Mouse (Mus musculus) urinary bladder, postnatal 36 days (tissue): ENCODE measurements around the gene Lmna.

Experiments used
- DNase-seq, 2 experiments: peaks; one replicate each; pipeline ENCODE4 v3.0.0; 2022; ENCODE audit warnings: low spot score in 2 of 2, mixed read lengths in 1 of 2

Lmna gene

DNA sequence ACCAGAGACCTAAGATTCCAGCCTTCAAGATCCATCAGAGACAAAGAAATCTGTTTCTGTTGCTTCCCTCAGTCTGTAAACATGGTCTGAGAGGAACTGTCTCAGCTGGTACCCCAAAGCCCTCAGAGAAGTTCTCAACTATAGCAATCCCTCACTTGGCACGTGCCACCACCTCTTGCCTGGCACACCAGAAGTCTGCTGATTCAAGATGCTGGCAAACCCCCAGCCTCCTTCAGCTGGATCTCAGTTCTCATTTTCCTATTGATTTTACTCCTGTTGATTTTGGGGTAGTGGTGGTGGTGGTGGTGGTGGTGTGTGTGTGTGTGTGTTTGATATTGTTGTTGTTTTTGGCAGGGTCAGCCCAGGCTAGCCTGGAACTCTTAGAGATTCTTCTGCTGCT, 36.2 kb downstream of the Lmna start:
- no peak for DNase-seq

DNA sequence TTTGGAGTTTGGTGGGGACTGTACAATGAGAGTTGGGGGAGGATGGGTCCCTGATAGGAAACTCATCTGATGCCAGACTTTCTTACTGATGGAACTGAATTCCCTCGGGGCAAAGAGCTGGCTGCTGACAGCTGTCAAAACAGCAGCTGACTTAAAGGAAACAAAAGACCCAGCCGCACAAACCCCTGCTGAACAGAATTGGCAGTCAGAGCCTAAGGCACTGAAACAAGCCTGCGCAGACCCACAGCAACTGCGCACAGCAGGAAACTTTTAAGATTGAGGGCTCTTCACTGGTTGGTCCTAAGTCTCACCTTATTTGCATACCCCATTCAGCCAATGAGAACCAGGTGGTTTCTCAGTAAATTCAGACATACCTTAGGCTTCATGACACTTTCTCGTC, 36.7 kb downstream of the Lmna start:
- no peak for DNase-seq

DNA sequence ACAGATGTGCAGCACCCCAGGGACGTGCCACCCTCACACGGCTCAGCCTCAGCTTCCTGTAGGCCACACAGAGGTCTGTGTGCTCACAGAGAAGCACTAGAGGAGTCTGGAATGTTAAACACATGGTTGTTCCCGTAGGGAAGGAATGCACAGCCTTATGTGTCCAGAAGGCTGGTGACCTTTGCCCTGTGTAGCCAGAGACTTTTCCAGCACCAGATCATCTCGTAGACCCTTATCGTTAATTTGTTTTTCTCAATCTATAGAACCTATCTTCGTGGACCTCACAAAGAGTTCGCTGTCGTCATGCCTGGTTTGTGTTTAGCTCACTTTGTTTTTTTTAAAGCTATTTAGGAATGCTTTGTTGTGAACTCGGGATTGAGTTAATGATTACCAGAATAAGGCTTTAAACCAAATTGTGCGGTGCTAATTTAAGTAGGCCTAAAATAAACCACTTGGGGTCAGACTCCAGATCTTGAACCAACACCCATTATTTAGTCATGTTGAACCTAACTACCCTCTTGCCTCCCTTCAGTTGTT, 38.7 kb downstream of the Lmna start:
- DNase-seq = no peak

DNA sequence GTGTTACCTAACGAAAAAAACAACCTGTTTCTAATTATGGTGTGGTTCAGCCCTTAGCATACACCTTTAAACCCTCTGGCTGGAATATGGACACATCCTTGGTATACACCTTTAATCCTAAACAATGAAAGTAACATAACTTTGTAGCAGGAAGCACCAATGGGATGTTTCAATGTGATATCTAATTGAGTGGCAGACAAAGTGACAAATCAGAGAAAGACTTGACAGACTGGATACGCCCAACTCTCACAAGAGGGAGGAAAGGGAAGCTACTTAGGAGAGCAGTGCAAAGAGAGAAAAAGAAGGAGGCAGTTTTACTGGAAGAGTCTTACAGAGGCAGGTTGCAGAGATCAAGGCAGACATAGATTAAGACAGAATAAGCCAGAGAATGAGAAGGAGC, 40.3 kb downstream of the Lmna start:
- no peak for DNase-seq

DNA sequence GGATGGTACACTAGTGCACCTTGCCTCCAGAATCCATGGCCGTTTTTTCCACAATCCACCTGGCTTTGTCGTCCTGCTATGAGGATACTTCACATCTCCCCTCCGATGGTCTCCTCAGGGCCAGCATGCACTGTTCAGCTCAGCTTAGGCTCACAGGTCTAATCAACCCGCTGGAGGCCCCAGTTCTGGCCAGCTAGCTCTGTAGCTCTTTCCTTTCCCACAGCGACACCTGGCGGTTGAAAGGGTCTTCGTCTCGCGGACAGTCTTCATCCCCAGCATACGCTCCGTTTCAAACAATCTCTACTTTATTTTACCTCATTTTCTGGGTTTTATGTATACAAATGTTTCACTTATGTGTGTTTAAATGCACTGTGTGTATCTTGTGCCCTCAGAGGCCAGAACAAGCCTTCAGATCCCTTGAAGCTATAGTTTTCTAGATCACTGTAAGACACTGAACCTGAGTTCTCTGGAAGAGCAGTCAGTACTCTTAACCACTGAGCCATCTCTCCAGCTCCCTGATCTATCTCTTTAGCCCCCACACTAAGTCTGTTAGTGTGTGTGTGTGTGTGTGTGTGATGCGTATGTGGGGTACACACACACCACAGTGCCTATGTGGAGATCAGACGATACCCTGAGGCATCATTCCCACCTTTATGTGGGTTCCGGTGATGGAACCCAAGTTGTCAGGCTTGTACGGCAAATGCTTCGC, 42.5 kb downstream of the Lmna start:
- DNase-seq = peak; percentile 85 to 87

DNA sequence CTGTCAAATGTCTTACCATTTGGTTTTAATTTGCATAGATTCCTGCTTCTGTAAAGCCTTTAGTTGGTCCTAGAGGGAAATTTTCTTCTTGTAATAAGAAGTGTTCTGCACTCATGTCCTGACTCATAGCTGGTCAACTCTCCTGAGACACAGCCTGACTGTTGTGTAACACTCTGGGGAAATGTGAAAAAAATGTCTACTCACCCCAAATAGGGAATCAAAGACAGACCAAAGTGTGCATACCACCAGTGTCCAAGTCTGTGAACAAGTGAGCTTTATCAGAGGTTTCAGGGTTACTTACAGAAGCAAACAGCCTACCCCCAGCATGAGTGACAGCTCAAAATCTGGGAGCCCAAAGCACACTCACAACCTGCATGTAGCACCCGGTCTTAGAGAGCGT, 44.6 kb downstream of the Lmna start:
- no peak for DNase-seq

DNA sequence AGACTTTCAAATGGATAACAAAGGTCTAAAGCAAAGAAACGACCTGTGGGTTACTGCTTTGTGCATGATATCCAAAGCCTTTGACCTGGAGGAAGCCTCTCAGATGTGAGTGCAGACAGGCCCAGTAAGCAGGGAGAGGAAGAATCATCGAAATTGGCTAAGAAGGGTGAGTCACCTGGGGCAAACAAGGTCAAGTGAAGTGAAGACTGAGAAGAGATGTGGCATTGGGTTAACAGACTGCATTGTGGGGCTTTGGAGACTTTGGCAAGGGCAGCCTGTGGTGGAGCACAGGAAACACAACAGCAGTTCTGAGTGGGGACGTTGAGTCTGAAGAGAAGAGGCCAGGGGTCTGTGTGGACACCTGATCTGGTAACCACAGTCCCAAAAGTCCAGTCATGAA, 45.3 kb downstream of the Lmna start:
- DNase-seq = no peak

DNA sequence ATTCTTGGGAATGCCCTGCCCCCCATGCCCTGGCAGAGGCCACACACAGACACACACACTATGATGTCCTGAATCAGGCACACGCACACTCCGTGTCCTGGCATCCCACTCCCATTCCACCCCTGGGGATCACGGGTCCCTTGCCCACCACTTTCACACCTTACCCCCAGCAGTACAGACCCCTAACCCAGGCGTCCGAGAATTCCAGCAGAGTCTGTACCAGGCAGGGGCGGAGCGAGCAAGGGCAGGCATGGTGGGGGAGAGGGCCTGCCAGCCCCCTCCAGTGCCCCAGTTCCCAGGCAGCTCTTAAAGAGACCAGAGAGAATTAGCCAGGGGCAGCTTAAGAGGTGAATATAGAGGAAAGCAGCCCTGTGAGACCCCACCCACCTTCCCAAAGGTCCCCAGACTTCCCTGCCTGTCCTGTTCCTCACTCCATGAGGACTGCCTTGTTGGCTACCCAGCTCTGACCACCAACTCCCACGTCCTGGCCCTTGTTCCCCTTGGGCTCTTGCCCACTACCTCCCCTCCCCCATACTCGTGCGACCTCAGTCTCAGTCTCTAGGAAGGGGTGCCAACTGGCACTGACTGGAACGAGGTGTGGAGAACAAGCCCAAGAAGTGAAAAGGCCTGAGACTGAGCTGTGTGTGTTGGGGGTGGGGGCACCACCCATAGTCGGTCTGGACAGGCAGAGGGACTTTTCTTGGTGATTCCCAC, 48.6 kb downstream of the Lmna start, which contains the start of gene Sema4a:
TSS of gene Sema4a (minus strand) at position 200 of the 714 bp plus-strand sequence.
- no peak for DNase-seq

DNA sequence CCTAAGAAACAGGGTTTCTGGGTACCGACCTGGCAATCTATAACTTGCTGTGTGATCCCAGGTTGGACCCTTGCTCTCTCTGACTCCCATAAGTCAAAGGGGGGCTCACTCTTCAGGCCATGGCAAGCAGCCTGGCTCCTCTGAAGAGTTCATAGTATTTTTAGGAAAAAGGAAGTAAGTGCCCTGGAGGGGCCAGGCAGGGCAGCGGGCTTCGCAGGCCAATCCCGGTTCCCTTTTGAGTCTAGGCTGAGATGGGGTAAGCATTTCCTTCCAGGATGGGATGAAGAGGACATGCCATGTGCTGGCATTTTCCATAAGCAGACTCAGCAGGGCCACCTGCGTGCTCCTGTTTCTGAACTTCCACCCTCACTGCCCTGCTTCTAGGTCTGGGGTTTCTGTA, 49.7 kb downstream of the Lmna start:
- no peak for DNase-seq

DNA sequence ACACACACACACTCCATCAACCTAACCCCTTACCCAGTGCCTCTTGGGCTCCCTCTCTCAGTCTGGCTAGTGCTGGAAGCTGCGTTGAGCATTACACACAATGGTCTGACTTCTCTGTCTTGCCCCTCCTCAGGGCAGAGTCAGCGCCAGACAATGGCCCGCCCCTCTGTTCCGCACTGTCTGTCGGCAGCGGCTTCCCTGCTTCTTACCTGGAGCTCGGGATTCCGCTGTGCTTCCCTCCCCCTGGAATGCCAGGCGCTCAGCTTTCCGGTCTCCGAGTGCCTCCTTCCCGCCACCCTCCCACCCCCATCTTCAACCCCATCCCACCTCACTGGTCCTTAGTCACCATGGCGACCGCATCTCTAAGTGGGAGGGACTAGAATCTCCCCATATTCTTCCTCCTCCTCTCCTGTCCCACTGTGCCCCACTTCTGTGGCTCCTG, 51.0 kb downstream of the Lmna start:
- no peak for DNase-seq

DNA sequence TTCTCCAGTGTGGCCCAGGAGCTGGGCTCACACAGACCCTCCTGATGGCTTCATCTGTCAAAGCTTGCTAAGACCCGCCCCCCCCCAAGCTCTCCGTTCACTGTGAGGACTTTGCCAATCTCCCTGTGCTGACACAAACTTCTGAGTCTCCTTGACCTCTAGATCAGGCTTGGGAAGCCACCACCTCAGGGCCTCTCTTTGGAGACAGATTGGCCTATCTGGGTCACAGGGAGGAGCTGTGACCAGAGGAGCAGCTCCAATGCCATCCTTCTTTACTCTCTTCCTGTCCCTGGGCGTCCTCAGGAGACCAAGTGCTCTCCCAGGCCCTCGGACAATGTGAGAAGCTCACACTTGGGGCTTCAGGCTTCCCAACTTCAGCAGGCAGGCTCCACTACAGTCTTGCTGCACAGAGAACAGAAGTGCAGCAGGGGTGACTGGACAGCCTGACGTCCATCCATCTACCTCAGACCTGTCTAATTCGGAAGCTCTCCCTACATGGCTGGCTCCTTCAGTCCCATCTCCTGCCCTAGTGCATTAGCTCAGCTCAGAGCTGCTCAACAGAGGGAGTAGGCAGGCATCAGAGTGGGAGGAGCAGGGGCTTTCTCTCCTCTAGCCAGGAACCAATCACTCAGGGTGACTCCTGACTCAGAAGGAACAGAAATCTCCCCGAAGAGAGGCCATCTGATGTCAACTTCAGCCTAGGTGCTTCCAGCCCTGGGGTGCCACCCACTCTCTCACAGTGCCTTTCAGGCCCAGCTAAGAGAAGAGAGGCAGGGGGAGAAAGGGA, 52.8 kb downstream of the Lmna start:
- DNase-seq = no peak

DNA sequence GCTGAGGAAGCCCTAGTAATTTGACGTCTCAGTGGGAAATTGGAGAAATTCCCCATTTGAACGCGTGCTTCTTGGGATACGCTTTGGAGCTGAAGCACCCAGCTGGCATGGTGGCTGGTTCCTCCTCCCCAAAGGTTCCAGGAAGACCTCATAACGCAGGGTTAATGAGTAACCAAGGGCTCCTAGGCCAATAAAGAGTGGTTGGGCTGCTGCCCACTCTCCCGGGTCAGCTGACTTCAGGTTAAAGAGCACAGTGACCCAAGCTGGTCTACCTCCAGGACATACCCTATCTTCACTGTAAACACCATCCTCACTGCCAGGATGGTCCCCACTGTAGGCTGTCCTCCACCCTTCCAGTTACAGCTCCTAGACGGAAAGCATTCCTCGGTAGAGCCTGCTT, 53.4 kb downstream of the Lmna start:
- DNase-seq = no peak

DNA sequence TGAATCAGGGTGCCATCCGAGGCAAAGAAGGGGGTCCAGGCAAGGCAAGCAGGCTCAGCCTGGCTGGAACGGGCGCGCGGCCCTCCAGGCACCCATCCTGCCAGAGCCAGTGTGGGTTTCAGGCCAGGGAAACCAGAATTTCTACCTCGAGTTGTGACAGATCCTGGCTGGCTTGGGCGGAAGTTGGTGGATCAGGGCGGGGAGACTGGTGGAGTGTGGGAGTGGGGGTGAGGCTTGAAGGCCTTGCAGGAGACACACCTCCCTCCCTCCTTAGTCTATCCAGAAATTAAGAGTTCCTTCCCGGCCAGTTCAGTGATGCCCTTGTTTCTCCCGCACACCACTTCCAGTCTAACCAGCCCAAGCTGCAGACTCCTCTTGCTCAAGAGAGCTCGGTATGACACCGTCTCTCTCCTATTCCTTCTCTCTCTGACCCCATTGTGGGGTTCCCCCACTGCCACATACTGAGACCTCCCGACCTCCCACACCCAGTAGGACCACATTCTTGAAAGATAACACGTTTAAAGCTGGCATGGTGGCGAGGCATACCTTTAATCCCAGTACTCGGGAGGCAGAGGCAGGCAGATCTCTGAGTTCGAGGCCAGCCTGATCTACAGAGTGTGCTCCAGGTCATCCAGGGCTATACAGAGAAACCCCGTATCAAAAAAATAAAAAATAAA, 54.0 kb downstream of the Lmna start:
- peak; percentile 77 to 87 for DNase-seq

DNA sequence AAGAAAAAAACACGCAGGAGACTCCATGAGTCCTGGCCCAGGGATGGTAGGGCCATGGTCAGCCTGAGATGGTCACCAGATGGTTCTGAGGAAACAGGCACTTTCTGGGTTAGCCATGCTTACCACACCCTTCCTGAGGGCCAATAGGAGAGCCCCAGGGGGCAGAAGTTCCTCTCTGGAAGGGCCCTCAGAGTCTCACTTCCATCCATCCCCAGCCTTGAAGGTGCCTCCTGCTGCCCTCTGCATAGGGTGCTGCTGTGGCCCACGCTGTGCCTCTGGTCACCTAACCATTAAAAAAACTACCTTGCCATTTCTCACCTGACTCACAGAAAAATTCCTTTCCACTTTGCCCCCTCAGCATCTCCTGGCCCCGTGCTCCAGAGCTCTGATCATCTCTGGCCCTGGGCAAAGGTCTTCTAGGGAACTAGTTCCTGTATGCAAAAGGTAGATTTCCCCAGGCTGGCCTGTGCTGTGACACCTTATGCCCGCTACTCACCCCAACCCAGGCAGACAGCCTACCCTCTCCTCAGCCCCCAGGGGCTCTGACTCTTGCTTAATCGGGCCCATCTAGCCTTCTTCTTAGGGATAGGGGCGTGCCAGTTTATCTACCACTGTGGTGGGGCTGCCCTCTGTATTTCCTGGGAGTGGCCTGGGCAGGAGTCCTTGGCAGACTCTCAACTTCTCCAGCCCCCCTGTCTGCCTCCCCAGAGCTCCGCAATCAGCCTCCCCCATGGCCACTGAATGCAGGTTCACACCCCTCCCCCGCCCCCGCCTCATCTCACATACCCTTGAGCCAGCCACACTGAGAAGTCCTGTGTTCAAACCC, 54.8 kb downstream of the Lmna start:
- no peak for DNase-seq

DNA sequence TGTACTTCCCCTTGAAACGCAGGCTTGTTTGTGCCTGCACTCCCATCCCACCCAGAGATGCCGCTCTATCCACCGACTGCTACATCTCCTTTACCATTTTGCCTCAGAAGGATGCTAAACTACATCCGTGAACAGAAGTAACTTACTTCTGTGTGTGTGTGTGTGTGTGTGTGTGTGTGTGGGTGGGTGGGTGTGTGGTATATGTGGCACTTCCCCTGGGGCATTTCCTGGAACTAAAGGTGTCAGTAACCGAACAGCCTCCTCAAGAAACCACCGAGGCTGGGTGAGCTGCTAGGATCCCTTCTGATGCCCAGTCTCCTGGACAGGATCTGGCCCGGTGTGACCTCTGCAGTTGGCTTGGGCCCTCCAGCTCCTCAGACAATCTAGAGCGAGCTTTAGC, 55.8 kb downstream of the Lmna start:
- DNase-seq = no peak

DNA sequence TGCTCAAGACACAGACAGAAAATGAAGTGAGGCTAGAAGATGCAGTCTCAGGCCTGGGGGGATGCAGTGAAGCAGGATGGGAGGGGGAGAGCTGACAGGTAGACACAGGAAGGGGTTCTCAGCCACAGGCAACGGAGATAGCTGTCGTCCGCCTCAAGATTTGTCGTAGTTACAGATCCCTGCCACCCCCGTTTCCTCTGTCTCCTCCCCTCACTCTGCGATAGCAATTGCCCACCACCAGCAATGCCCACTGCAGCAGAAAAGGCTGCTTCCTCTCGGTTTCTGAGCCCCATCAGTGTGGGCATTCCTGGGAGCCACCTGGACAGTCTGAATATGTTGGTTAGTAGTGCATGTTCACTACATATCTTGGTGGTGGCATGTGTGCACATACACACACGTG, 56.4 kb downstream of the Lmna start:
- no peak for DNase-seq

DNA sequence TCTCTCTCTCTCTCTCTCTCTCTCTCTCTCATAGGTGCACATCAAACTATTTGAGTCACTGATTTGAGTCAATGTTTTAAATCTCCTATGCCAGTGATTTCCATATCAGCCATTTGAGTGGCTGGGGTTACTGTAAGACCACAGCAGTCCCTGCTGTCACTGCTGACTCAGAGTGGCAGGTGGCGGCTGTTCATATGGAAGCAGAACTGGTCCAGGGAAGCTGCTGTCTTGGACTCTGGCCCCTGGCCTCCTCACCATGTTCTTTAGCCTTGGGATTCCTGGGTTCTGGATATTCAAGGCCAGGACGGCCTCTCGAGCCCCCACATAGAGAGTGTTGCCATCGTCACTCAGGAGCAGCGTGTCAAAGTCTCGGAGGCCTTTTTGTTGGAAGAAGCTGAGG, 57.0 kb downstream of the Lmna start:
- DNase-seq = no peak

DNA sequence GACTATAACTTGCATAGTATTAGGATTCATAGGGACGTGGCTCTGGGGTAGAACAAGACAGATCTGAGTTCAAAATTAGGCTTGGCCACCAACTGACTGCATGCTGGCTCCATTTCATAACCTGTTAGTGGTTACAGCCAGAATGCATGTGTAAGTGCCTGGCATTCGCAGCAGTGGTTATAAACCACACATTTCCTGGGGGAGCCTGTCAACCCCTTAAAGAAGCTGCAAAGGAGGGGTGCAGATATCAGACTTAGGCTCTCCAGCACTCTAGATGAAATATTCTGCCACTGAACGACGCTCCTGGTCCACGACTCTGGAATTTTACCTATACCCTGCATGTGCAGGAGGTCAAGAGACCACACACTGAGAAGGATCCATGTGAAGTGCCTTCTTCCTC, 57.5 kb downstream of the Lmna start:
- no peak for DNase-seq

DNA sequence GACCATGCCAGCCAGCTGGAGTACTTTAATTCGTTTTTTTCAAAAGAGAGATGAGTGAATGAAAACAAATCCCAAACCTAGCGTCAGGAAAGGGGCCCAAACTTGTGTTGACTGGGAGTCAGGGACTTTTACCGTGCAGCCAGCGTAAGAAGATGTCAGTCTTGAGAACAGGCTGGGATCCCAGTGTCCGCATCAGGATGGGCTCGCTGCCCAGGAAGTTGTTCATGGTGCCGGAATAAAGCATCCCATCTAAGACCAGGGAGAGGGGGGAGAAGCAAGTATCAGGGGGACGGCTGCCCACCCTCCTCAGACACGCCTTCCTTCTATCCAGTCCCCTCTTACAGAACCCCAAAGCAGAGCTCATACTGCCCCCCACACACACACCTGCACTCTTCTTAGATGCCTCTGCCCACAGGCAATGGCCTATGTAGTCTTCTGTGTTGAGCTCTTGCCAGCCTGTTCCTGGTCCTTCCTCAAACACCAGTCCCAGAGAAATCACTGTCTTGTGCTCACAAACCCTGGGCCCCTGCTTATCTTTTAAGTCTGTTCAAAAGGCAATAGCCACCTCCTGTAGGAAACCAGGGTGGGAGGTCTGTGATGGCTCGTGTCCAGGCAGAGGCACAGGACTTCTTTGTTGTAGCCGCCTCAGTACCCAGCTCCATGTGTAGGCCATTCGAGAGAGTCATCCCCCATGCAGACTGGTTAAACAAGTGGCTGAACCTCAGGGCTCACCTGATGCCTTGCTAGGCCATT, 59.2 kb downstream of the Lmna start:
- no peak for DNase-seq

DNA sequence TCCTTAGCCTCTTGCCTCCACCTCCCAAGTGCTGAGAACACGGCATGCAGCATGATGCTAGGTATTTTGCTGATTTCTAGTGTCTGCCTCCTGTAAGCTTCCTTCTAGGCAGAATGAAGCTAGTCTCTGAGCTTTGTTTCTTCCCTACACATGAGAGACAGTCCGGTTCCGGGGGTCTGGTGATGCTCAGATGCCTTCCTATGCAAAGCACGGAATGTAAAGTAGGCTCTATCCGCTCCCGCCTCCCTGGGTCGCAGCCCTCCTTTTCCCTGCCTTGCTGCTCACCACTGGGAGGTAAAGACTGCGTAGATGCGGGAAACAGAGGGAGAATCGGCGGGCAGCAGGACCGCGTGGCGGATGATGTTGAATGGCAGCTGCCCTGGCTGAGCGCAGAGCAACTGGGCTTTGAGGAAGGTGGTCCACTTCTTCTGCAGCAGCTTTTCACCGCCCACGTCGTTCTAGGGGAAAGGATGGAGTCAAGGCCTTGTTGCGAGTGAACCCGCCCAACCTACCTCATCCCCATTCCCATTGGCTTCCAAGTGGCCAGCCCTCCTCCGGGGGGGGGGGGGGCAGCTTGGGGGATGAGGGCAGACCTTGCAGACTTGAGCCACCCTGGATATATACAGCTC, 60.2 kb downstream of the Lmna start:
- DNase-seq = no peak
